Mouse (Mus musculus) bone marrow macrophage, adult 2 months (primary cell): ENCODE measurements at regions not wholly inside any gene's neighbourhood (a gene's known extent, or its start where the extent isn't known, plus 50 kb on each side); places are given as distances from the start of the nearest gene placed in this dataset.

Experiments used
- H3K27ac ChIP-seq: 2 replicates; pipeline ENCODE4 v1.5.1; 2012; ENCODE audit warnings: low read depth, low read length; ENCODE audit not compliant: insufficient read depth
- H3K4me1 ChIP-seq: 2 replicates; pipeline ENCODE4 v1.6.1; 2012; ENCODE audit warnings: low read length; ENCODE audit not compliant: control insufficient read depth, insufficient read depth
- H3K4me3 ChIP-seq: 2 replicates; pipeline ENCODE4 v1.5.1; 2012; ENCODE audit warnings: mild to moderate bottlenecking, low read length, moderate library complexity; ENCODE audit not compliant: insufficient read depth
- CTCF ChIP-seq: IDR thresholded peaks from 2 replicates; pipeline ENCODE4 v1.5.1; 2012; ENCODE audit warnings: low read depth, mild to moderate bottlenecking, low read length, moderate library complexity
- POLR2A ChIP-seq: IDR thresholded peaks from 2 replicates; pipeline ENCODE4 v1.6.1; 2012; ENCODE audit warnings: mild to moderate bottlenecking, low read depth, low read length, borderline replicate concordance

- no peak overlapping the region for H3K4me3 ChIP-seq
- H3K27ac ChIP-seq, result no peak overlapping the region
- H3K4me1 ChIP-seq, result peaks cover 18% of the 10 kb centered on the region
- TF ChIP-seq CTCF (no peak), POLR2A (no peak)
These were observed 214.0 kb downstream of the Sptssa start for GRCm38 (mm10) chr12:54442408-54442807.

DNA sequence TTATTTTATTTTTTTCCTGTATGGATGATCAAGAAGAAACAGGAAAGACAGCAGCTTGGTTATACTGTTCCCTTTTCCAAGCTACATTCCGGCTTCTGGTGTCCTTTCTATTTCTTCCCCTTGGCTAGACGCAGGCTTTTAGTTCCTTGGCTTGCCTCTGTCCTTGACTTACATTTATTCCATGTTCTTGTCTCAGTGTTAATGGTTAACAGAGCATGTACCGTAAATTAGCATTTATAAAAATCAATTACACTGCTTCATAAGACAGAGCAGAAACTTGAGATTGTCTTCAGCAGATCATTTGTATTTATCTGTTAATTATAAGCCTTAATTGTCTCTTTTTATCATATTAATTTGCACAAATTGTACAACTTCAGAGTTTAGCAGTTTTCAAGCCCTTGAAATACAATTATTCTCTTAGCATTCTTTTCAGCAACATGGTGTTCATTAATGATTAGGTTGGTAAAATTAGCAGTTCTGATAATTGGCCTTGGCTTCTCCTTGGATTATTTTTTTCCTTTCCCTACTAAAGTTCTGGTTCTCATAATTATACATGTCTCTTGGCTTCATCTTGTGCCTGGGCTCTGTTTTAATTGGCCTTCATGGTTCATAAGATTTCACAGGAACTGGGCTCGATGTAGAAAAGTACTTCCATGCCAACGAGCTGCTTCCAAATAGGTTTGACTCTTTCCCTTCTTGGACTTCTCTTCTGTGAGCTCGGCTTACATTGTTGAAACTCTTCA, 215.4 kb downstream of the Sptssa start:
- H3K4me3 ChIP-seq, result no peak overlapping the region
- H3K4me1 ChIP-seq, result peaks cover 18% of the 10 kb centered on the region
- no peak overlapping the region for H3K27ac ChIP-seq
- TF ChIP-seq CTCF (no peak), POLR2A (no peak)

- Histone ChIP-seq H3K4me1 (peaks cover 5% of the 10 kb centered on the region), H3K27ac (no peak overlapping the region), H3K4me3 (no peak overlapping the region)
- no peak for TF ChIP-seq CTCF
- TF ChIP-seq POLR2A, result no peak
These were observed 217.6 kb downstream of the Sptssa start for GRCm38 (mm10) chr12:54438793-54439192.

DNA sequence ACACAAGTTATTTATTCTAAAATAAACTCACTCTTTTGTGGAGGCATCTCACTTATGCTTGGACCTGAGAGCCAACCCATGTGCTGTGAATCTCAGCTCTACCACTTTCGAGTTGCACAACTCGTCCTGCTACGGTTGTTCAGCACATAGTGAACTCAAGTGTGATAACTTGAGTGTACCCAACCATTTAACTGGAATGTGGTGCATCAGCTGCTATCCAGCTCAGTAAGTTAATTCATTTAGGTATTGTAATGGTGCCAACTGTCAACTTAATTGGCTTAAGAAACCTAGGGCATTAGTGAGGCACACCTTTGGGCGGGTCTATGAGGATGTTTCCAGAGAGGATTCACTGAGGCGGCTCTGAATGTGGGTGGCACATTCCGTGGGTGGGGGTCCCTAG, 221.6 kb upstream of the Egln3 start:
- Histone ChIP-seq H3K4me3 (no peak overlapping the region), H3K27ac (no peak overlapping the region), H3K4me1 (no peaks in the 10 kb centered on the region)
- TF ChIP-seq POLR2A, result no peak
- TF ChIP-seq CTCF, result no peak

- H3K4me3 ChIP-seq, result no peak overlapping the region
- H3K4me1 ChIP-seq, result peaks cover 11% of the 10 kb centered on the region
- no peak overlapping the region for H3K27ac ChIP-seq
- TF ChIP-seq CTCF, result no peak
- no peak for TF ChIP-seq POLR2A
These were observed 211.2 kb upstream of the Egln3 start for GRCm38 (mm10) chr12:54414829-54415228.

DNA sequence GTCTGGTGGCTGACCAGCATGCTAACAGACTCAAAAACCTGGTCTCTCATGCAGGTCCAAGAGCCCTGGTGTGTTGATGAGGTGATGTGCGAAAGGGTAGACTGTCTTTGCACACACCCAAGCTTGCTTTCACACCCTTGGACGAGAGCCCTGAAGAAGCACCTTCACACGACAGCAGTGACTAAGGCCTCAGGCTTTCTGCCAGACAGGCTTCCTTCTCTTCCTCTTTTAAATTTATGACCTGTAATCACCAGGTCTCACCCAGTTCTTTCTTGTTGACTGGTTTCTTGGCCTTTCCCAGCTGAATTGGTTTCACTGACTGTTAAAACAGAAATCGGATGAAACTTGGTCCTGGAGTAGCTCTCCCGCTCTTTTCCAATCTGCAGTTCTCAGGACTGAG, 210.5 kb upstream of the Egln3 start:
- H3K27ac ChIP-seq, result no peak overlapping the region
- peaks cover 11% of the 10 kb centered on the region for H3K4me1 ChIP-seq
- TF ChIP-seq CTCF (no peak), POLR2A (no peak)
- H3K4me3 ChIP-seq, result no peak overlapping the region

GRCm38 (mm10) chr12:54410038-54410605, 206.5 kb upstream of the Egln3 start:
- Histone ChIP-seq H3K4me1 (peaks cover 39% of the 10 kb centered on the region), H3K27ac (no peak overlapping the region)
- no peak for TF ChIP-seq CTCF
- no peak for TF ChIP-seq POLR2A

GRCm38 (mm10) chr12:54408906-54409305, 205.2 kb upstream of the Egln3 start:
- Histone ChIP-seq H3K4me1 (peaks cover 43% of the 10 kb centered on the region), H3K4me3 (no peak overlapping the region), H3K27ac (no peak overlapping the region)
- TF ChIP-seq POLR2A (no peak), CTCF (no peak)

More at GRCm38 (mm10) chr12:54410038-54410605, 206.5 kb upstream of the Egln3 start:
- no peak overlapping the region for H3K4me3 ChIP-seq

GRCm38 (mm10) chr12:54407301-54407896, 203.7 kb upstream of the Egln3 start:
- TF ChIP-seq POLR2A (no peak), CTCF (no peak)
- H3K4me3 ChIP-seq, result no peak overlapping the region
- H3K27ac ChIP-seq, result peak overlapping the region; percentile 53
- peaks cover 49% of the 10 kb centered on the region for H3K4me1 ChIP-seq

DNA sequence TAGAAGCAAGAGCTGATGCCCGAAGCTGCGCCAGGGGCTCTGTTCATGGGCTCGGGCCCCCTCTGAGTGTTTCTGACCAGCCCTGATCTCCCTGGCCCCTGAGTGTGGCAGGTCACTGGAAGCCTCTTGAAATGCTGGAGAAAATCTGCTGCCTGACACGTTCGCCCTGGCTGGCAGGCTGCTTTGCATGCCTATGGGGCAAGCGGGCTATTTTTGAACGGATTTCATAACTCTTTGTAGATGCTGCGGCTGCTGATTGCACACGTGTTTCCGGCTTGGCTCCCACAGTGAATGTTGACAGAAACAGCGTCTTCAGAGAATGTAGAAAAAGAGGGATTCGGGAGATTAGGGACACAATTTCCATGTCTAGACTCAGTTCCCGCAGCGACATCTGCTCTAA, 201.4 kb upstream of the Egln3 start:
- Histone ChIP-seq H3K4me1 (peaks cover 60% of the 10 kb centered on the region), H3K27ac (peak overlapping the region; percentile 93), H3K4me3 (peak overlapping the region; percentile 41)
- TF ChIP-seq POLR2A (no peak), CTCF (no peak)

- Histone ChIP-seq H3K27ac (no peak overlapping the region), H3K4me3 (no peak overlapping the region), H3K4me1 (peaks cover 68% of the 10 kb centered on the region)
- TF ChIP-seq CTCF, result no peak
- no peak for TF ChIP-seq POLR2A
These were observed 198.9 kb upstream of the Egln3 start for GRCm38 (mm10) chr12:54402591-54402990.
